Mouse (Mus musculus) monocyte, adult 5-6 weeks (primary cell): Measurements from ENCODE around the gene Spdye4c. TPM values are rescaled to one million over a fixed set of nuclear protein-coding genes. Genes with fewer than 3 reads are reported as not detected.

Source experiments
- ATAC-seq: fragments of 153-309, 156-312 bp; replicated peaks from 2 replicates; pipeline ENCODE4 v1.8.0; 2017; ENCODE audit warnings: mild to moderate bottlenecking; ENCODE audit not compliant: low TSS enrichment, insufficient number of reproducible peaks, severe bottlenecking, poor library complexity, low FRiP score
- total RNA-seq: library from RNA; stranded (forward); fragments of 200-1000, 200-491, 200-594 nt; gene quantifications from 3 replicates; pipeline ENCODE4 v1.2.3, GENCODE M21; 2017

Spdye4c gene
- total RNA-seq, 1 experiment from 2014 or later, result not detected

DNA sequence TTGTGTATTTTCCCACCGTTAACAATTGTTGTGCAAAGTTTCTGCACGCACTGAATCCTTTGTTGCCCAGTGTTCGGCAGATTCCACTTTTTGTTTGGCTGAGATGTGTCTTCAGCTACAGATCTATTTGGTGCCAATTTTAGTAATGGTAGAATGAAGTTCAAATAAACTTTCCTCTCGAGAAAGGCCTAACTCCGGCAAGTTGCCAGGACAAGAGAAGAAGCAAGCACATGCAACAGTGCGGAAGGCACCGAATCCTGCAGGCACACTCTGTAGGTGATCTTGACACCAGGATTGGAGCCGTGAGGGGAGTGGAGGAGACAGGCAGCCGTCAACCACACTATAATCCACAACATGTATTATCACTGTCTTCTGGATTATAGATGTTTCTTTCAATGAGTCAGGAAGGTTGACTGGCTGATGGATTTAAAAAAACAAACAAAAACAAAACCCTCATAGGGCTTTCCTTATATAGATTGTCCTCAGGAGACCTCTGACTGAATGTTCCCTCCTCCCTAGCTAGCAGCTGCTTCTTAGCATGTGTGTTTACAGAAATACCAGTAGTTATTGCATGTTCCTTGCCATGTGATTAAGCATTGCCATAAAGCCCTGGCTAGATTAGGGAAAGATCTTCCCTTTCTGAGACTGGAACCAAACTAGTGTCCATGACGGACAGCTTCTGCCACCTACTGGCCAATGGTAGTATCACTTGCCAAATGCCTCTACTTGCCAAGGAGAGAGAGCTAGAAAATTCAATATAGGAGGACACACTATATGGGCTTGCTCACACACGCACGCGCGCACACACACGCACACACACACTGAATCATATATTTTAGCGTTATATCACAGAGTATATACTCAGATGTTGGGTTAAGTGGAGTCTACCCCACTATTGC is 18.0 kb upstream of the Spdye4c start:
- peak; percentile 77 for ATAC-seq

DNA sequence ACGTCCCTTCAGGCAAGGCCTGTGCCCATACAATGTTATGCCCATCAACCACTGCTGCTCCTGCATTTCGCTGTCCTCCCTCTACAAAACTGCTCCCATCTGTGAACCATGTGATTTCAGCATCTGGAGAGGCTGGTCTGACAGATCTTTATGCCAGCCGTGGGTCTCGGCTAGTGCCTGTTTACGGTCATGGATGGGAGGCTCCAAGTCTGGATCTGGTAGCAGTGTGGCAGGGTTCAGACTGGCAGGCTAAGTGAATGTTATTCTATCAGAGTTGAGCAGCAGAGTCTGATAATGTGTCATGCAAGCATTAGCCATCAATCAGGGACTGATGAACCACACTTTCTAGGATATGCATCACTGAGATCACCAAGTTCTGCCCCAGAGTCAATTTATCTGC is 8.1 kb upstream of the Spdye4c start:
- no peak for ATAC-seq

DNA sequence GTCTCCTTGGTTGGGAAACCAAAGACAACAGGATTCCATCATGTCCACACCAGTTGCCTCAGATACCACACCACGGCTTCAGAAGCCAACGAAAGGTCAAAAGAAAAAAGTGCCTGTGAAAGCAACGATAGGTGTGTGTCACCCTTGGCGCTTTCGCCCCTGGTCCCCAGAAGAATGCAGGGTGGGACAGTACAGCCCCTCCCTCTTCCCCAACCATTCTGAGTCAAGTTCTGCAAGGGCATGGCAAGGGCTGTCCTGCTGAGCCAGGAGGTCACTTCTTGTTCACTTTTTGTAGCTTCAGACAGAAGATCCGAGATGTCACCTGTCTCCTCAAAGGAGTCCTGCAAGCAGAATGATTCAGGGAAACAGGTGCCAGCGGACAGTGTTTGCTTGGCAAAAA is 1.3 kb downstream of the Spdye4c start:
- no peak for ATAC-seq

DNA sequence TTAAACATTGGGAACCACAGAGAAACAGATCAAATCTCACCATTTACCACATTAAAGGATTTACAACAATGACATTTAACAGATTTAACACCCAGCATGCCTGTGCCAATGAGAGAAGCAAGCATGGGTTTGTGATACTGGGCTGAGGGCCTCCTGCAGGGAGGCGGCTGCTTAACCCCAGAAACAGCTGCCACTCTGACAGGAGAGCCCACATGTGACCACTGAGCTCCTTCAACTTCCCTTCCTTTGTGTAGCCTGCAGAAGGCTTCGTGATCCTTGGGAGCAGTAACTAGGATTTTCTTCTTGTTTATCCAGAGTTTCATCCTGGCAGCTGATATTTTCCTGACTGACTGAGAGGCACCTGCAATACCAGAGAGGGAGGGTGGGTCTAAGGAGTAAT is 10.5 kb downstream of the Spdye4c start:
- no peak for ATAC-seq

DNA sequence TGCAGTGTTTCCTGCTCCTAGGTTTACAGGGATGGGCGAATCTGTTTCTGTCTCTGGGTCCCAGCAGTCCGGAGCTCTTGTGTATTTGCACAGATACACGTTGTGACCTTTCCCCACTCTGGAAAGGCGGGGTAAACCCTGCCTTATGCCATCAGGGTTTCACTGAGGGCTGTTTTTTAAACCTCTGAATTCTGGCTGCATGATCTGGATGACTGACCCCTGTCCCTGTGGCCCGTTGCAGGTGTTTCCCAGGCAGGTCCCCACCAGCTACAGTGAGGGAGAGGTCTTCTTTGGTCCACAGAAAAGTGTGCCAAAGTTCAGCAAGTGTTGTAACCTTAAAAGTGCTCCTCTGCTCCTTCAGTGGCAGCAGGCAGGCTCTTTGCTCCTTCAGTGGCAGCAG is 18.3 kb downstream of the Spdye4c start:
- no peak for ATAC-seq

DNA sequence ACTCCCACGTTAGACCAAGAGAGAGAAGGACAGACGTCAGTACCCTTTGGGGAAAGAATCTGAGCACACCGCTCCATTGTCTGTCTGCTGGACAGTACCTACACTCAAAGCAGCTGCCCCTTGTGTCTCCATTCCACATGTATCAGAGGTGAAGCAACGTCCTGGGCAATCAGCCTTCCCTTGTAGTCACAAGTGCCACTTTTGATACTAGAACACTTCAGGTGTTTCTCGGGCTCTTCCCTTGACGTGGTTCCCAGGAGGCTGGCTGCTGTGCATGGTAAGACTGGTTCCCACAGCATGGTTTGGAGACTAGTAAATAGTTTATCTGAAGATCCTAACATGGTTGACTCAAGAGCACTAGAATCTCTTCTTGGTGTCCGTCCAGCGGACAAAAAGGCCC is 20.2 kb downstream of the Spdye4c start:
- ATAC-seq, result no peak

DNA sequence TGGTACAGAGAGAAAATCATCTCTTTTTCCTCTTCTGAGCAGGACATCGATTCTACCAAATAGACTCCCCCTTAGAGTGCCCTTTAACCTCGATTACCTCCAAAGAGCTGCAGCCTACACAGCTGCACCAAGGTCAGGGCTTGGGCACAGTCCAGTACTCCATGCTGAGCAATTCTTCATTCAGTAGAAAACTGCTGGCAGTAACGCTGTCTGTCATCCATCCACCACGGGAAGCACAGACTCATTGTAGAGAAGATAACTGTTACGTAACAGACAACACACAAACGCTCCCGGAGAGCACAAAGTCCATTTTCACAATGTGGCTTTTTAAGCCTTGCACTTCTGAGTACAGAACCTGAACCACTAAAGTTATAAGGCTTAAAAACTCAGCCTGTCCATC is 21.3 kb downstream of the Spdye4c start:
- no peak for ATAC-seq

DNA sequence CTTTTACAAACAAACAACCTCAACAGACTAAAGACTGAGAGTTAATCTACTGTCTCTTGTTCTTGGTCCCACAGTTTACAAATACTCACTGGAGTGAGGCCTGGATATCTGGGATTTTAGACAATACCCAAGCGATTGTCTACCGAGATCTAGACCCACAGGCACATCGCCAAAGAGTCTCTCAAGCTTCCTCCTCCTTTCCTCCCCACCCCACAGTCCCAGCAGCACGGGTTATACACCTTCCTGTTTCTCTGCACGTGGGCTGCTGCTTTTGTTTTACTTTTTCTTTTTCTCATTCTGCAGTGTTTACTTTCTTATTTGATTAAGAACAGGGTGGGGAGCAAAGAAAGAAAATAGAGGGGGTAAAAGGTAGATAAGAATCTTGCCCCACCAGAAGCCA is 22.4 kb downstream of the Spdye4c start:
- ATAC-seq, result no peak

DNA sequence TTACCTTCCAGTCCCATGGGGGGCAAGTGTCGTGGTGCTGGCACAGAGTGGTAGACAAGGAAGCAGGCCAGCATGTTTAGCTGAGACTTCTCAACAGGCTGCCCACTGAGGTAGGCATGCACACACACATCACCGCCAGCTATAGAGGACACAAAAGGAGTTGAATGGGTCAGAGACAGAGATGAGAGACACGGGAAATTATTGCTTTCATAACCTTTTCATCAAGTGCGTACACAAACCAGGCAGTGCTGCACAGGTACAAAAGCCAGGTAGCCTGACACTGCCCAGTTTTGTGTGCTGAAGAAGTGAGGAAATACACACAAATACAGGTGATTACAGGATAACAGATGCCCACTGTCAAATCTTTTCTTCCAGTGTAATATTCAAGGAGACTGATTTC is 24.4 kb downstream of the Spdye4c start:
- no peak for ATAC-seq

DNA sequence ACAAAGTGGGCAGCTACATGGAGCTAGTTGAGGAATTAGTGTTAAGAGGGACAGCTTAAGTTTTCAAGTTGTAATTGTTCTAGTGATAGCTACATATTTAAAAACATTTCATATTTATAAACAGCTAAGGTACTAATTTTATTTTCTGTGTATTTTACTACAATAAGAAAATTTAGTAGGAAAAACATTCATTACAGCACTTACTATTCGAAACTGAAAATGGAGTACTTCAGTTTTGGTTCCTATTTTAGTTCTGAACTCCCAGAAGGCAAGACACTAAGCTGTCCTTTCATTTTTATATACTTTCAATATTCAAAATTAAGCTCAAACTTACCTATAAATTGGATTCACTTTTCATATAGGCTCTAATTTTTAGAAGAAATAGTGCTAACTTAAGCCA is 29.6 kb downstream of the Spdye4c start:
- ATAC-seq, result no peak

Other genes with a start within 250 kb of the Spdye4c start
- 71.5 to 134 TPM (median 78.9 TPM) in 3 replicates for gene Anapc1, start 96.2 kb downstream of the Spdye4c start, total RNA-seq
- gene Mertk, start 107.7 kb downstream of the Spdye4c start, total RNA-seq, result not detected in 3 replicates
- gene Tmem87b, start 226.9 kb downstream of the Spdye4c start, total RNA-seq, result 46.5 to 73.2 TPM (median 54.2 TPM) in 3 replicates